Mouse (Mus musculus): ENCODE data around the gene Ssb. TPM values are rescaled to one million over a fixed set of nuclear protein-coding genes. Genes with fewer than 3 reads are reported as not detected.

The Ssb gene
- total RNA-seq (2021) = 100 to 1,000 TPM; 125 to 138 TPM

- DNase-seq (ENCODE audit: extremely low spot score in 1 of 2, low spot score in 1 of 2) = peak; percentile 78 to 87
Measured at GRCm38 (mm10) chr2:69861485-69862091, at the start of gene Ssb. Ssb (plus strand) TSS chr2:69861562.

- no peak for DNase-seq (ENCODE audit: extremely low spot score in 1 of 2, low spot score in 1 of 2)
Measured at GRCm38 (mm10) chr2:69816575-69816974, 44.8 kb upstream of the Ssb start.

GRCm38 (mm10) chr2:69818350-69819085 lies 42.8 kb upstream of the Ssb start:
- DNase-seq (ENCODE audit: extremely low spot score in 1 of 2, low spot score in 1 of 2) = no peak

- DNase-seq (ENCODE audit: extremely low spot score in 1 of 2, low spot score in 1 of 2) = no peak
Measured at GRCm38 (mm10) chr2:69820201-69820600, 41.2 kb upstream of the Ssb start.

GRCm38 (mm10) chr2:69821711-69822110 lies 39.7 kb upstream of the Ssb start, which contains the start of gene Klhl23:
Klhl23 (plus strand) TSS chr2:69821944.
- no peak for DNase-seq (ENCODE audit: extremely low spot score in 1 of 2, low spot score in 1 of 2)

GRCm38 (mm10) chr2:69822361-69823128 lies 38.8 kb upstream of the Ssb start:
- peak; percentile 37 to 49 for DNase-seq (ENCODE audit: extremely low spot score in 1 of 2, low spot score in 1 of 2)

GRCm38 (mm10) chr2:69823129-69823677 lies 38.2 kb upstream of the Ssb start:
- DNase-seq (ENCODE audit: extremely low spot score in 1 of 2, low spot score in 1 of 2) = peak in 1 of 2 experiments; percentile 31

GRCm38 (mm10) chr2:69825898-69826297 lies 35.5 kb upstream of the Ssb start:
- no peak for DNase-seq (ENCODE audit: extremely low spot score in 1 of 2, low spot score in 1 of 2)

GRCm38 (mm10) chr2:69826380-69826779 lies 35.0 kb upstream of the Ssb start:
- no peak for DNase-seq (ENCODE audit: extremely low spot score in 1 of 2, low spot score in 1 of 2)

GRCm38 (mm10) chr2:69828031-69828430 lies 33.3 kb upstream of the Ssb start:
- DNase-seq (ENCODE audit: extremely low spot score in 1 of 2, low spot score in 1 of 2) = no peak

GRCm38 (mm10) chr2:69829680-69830079 lies 31.7 kb upstream of the Ssb start:
- no peak for DNase-seq (ENCODE audit: extremely low spot score in 1 of 2, low spot score in 1 of 2)

GRCm38 (mm10) chr2:69830116-69830515 lies 31.2 kb upstream of the Ssb start:
- no peak for DNase-seq (ENCODE audit: extremely low spot score in 1 of 2, low spot score in 1 of 2)

GRCm38 (mm10) chr2:69837244-69837967 lies 24.0 kb upstream of the Ssb start:
- DNase-seq (ENCODE audit: extremely low spot score in 1 of 2, low spot score in 1 of 2) = no peak

- DNase-seq (ENCODE audit: extremely low spot score in 1 of 2, low spot score in 1 of 2) = no peak
Measured at GRCm38 (mm10) chr2:69837996-69838395, 23.4 kb upstream of the Ssb start.

- DNase-seq (ENCODE audit: extremely low spot score in 1 of 2, low spot score in 1 of 2) = no peak
Measured at GRCm38 (mm10) chr2:69838707-69839106, 22.7 kb upstream of the Ssb start.

- DNase-seq (ENCODE audit: extremely low spot score in 1 of 2, low spot score in 1 of 2) = no peak
Measured at GRCm38 (mm10) chr2:69840261-69840660, 21.1 kb upstream of the Ssb start.

- no peak for DNase-seq (ENCODE audit: extremely low spot score in 1 of 2, low spot score in 1 of 2)
Measured at GRCm38 (mm10) chr2:69849215-69849614, 12.1 kb upstream of the Ssb start.

- DNase-seq (ENCODE audit: extremely low spot score in 1 of 2, low spot score in 1 of 2) = no peak
Measured at GRCm38 (mm10) chr2:69851427-69852058, 9.8 kb upstream of the Ssb start.

GRCm38 (mm10) chr2:69856392-69856791 lies 5.0 kb upstream of the Ssb start:
- no peak for DNase-seq (ENCODE audit: extremely low spot score in 1 of 2, low spot score in 1 of 2)

GRCm38 (mm10) chr2:69857882-69858281 lies 3.5 kb upstream of the Ssb start:
- no peak for DNase-seq (ENCODE audit: extremely low spot score in 1 of 2, low spot score in 1 of 2)
